Mouse (Mus musculus): Measurements from ENCODE around the gene Eif4g3. TPM values are rescaled to one million over a fixed set of nuclear protein-coding genes. Genes with fewer than 3 reads are reported as not detected.

Eif4g3 gene
- total RNA-seq (2021): 100 to 1,000 TPM; 179 to 187 TPM
- long read RNA-seq, experiment 1, full-length matches to known transcripts: 2 of 105 reads
- long read RNA-seq, experiment 1, partial matches to known transcripts: 74 of 105 reads
- long read RNA-seq, experiment 1, other reads (novel, unspliced or antisense): 29 of 105 reads
- long read RNA-seq, experiment 2, full-length matches to known transcripts: 9 of 119 reads
- long read RNA-seq, experiment 2, partial matches to known transcripts: 81 of 119 reads
- long read RNA-seq, experiment 2, other reads (novel, unspliced or antisense): 29 of 119 reads

DNA sequence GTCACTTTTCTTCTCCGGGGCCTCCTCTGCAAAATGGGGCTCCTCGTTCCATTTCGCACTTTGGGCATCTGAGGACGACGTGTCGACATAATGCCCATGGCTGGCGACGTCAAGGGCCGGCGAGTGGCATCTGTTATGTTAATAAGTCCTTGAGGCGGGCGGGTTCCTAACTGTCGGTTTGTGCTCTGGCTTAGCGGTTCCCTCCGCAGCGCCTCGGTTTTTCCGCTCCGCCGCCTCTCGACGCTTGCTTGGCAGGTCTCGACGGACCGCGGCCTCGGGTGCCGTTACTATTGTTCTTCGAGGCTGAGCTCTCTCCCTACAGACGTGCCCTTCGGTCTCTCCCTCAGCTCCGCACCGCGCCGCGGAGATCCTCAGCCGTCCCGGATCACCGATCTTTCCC lies at the start of gene Eif4g3:
Eif4g3 (plus strand) TSS at position 133 of the 400 bp plus-strand sequence.
- intact Hi-C loops (cut with DNase I): loop anchor here (10.0 kb wide), 1 partner anchor 112 kb away; no protein-coding TSS in a partner anchor
- Histone ChIP-seq H3K4me3 (peak within 1 kb of the TSS; percentile 95), H3K27ac (peak within 1 kb of the TSS; percentile 98)
- TF ChIP-seq CTCF (IDR thresholded peaks at IDR 0.05): no peak
- no peak for DNase-seq (ENCODE audit: extremely low spot score in 1 of 2, low spot score in 2 of 2)

DNA sequence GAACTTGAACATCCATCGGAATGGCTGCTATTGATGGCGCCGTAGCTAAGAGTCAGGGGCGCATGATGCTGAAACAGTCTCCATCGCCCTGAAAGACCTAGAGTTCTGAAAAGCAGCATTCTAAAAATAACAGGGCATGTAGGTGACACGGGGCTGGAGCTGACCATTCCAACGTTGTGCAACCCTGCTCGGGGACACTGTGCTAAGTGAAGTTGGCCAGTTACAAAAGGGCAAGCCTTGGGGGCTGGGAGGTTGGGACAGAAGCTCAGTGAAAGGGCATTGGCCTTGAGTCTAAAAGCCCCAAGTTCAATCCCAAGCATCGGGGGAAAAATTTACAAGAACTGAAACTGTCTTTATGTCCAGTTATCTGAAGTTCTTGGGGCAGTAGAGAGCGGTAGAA lies 49.3 kb upstream of the Eif4g3 start:
- intact Hi-C loops (cut with DNase I): loop anchor here (2.0 to 5.0 kb wide), 2 partner anchors 79 to 211 kb away; no protein-coding TSS in a partner anchor
- TF ChIP-seq CTCF (IDR thresholded peaks at IDR 0.05): no peak

DNA sequence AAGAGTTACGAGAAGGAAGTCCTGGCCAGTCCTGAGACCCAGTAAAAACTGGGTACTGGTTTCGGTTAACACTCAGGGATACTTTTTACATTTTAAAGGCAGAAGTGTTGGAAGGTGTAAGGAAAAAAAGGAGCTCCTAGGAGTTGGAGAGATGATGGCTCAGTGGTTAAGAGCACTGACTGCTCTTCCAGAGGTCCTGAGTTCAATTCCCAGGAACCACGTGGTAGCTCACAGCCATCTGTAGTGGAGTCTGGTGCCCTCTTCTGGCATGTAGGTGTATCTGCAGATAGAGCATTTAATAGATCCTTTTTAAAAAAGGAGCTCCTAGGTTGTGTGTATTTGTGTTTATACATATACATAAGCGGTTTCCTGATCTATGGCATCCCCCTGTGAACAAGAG lies 47.4 kb upstream of the Eif4g3 start:
- Histone ChIP-seq H3K27ac (no peak overlapping the region), H3K4me3 (no peak overlapping the region)
- DNase-seq (ENCODE audit: extremely low spot score in 1 of 2, low spot score in 2 of 2): no peak
- peak; percentile 65 for TF ChIP-seq CTCF (IDR thresholded peaks at IDR 0.05)
- intact Hi-C loops (cut with DNase I): no loop called here

More for the DNA sequence above, 49.3 kb upstream of the Eif4g3 start:
- H3K27ac ChIP-seq: peak overlapping the region; percentile 87; the same call in 1 of the 2 replicates
- DNase-seq (ENCODE audit: extremely low spot score in 1 of 2, low spot score in 2 of 2): no peak
- no peak overlapping the region for H3K4me3 ChIP-seq

DNA sequence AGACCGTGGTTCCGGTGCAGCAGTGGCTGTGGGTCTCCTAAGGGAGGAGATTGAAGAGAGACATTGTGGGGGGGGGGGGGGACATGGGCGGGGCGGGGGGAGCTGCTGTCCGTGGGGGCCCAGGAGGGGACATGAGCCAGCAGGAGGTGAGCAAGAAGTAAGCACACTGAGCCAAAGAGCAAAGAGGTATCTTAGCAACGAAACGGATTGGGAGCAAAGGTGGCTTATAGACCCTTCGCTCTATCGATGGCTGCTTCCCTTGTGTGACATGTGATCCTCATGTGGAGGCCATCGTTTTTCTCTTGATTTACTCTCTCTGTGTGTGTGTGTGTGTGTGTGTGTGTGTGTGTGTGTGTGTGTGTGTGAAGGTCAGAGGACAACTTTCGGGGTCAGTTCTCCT lies 46.4 kb upstream of the Eif4g3 start:
- Histone ChIP-seq H3K4me3 (no peak overlapping the region), H3K27ac (no peak overlapping the region)
- DNase-seq (ENCODE audit: extremely low spot score in 1 of 2, low spot score in 2 of 2): no peak
- intact Hi-C loops (cut with DNase I): no loop called here
- TF ChIP-seq CTCF (IDR thresholded peaks at IDR 0.05): no peak

DNA sequence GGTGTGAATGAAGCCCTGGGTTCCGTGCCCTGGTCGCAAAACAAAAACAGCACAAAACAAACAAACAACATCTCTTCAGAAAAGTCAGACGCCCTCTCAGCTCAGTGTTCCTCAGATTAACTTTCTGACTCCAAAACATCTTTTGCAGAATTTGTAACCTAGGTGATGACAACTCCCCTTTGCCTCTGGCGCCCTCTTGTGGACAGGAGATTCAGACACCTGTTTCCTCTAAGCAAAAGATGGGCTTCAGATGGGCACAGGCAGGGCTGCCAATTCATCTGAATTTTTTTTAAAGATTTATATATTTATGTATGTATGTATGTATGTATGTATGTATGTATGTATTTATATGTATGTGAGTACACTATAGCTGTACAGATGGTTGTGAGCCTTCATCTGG lies 40.0 kb upstream of the Eif4g3 start:
- TF ChIP-seq CTCF (IDR thresholded peaks at IDR 0.05): peak; percentile 88
- intact Hi-C loops (cut with DNase I): loop anchor here (1.0 kb wide), 1 partner anchor 109 kb away; no protein-coding TSS in a partner anchor
- DNase-seq (ENCODE audit: extremely low spot score in 1 of 2, low spot score in 2 of 2): peak; percentile 73 to 79

DNA sequence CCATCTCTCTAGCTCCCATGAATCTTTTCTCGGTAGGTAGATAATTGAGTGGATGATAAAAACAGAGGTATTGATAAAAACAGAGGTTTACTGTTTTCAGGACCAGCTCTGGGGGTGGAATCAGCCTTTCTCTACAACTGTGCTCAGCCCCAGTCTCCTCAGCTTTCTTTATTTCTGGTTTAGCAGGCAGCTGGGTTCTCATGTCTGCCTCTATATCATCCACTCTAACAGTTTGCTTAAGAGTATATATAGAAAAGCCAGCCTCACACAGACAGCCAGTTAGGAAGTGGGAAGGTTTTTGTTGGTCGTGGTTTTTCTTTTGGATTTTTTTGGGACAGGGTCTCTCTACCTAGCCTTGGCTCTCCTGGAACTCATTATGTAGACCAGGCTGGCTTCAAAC lies 38.6 kb upstream of the Eif4g3 start:
- DNase-seq (ENCODE audit: extremely low spot score in 1 of 2, low spot score in 2 of 2): no peak
- Histone ChIP-seq H3K4me3 (no peak overlapping the region), H3K27ac (peak overlapping the region; percentile 44)
- no peak for TF ChIP-seq CTCF (IDR thresholded peaks at IDR 0.05)
- intact Hi-C loops (cut with DNase I): no loop called here

More for the DNA sequence above, 40.0 kb upstream of the Eif4g3 start:
- H3K4me3 ChIP-seq: no peak overlapping the region
- no peak overlapping the region for H3K27ac ChIP-seq

DNA sequence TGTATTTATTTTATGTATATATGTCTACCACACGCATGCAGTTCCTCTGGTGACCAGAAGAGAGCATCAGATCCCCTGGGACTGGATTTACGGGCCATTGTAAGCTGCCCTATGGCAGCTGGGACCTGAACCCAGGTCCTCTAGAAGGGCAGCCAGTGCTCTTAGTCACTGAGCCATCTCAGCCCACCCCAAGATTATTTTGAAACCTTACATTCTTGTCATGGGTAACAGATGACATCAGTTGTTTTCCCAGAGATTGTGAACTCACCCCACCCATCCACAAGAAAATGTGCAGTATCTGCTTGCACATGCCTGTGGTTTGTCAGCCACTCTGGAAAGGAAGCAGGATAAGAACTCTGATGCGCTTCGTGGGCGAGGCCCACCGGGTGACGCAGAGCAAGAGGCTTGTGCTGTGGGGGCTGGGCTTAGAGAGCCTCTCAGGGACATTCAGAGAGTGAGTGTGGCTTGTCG lies 37.9 kb upstream of the Eif4g3 start:
- H3K4me3 ChIP-seq: no peak overlapping the region
- TF ChIP-seq CTCF (IDR thresholded peaks at IDR 0.05): peak; percentile 59
- intact Hi-C loops (cut with DNase I): no loop called here
- DNase-seq (ENCODE audit: extremely low spot score in 1 of 2, low spot score in 2 of 2): no peak
- H3K27ac ChIP-seq: peak overlapping the region; percentile 44; the same call in 1 of the 2 replicates

DNA sequence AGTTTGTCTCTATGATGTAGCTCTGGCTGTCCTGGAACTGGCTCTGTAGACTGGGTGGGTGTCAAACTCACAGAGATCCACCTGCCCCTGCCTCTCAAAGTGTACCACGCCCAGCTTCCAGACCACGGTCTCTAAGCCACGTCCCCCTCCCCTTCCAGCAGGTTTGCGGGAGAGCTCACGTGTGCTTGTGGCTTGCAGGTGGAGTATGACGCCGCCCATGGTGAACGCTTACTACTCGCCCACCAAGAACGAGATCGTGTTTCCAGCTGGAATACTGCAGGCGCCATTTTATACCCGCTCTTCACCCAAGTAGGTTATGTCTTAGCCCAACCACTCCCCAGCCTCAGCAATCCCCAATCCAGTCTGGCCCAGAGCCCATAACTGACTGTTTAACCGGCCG lies 36.6 kb upstream of the Eif4g3 start:
- H3K4me3 ChIP-seq: no peak overlapping the region
- H3K27ac ChIP-seq: no peak overlapping the region
- intact Hi-C loops (cut with DNase I): no loop called here
- no peak for DNase-seq (ENCODE audit: extremely low spot score in 1 of 2, low spot score in 2 of 2)
- TF ChIP-seq CTCF (IDR thresholded peaks at IDR 0.05): no peak

DNA sequence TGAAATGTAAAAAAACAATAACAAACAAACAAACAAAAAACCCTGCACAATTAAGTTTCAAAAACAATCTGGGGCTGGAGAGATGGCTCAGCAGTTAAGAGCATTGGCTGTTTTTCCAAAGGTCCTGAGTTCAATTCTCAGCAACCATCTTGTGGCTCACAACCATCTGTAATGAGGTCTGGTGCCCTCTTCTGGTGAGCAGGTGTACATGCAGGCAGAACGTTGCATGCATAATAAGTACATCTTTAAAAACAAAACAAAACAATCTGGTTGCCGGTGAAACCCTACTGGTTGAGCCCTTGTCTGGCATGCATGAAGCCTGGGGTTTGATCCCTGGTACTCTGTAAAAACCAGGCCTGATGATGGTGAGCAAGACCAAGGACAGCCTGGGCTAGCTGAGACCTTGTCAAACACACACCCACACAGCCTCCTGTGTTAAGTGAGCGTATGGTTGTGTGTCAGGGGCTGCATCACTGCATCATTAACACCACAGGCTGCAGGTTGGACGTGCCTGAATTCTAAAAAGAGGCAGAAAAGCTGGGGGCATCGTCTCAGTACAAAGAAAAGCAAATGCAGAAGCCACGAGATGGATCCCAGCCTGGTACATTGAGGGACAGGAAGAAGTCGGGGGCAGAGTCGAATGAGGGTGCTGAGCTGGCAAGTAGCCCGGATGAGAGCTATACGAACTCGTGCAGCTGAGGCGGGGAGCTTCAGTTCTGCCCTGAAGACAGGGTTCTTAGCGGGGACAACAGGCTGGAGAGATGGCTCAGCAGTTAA lies 32.7 kb upstream of the Eif4g3 start:
- peak; percentile 49 to 63 for DNase-seq (ENCODE audit: extremely low spot score in 1 of 2, low spot score in 2 of 2)
- Histone ChIP-seq H3K27ac (peak overlapping the region; percentile 54), H3K4me3 (no peak overlapping the region)
- intact Hi-C loops (cut with DNase I): loop anchor here (10.0 kb wide), 1 partner anchor 145 kb away; no protein-coding TSS in a partner anchor
- TF ChIP-seq CTCF (IDR thresholded peaks at IDR 0.05): peak; percentile 59

DNA sequence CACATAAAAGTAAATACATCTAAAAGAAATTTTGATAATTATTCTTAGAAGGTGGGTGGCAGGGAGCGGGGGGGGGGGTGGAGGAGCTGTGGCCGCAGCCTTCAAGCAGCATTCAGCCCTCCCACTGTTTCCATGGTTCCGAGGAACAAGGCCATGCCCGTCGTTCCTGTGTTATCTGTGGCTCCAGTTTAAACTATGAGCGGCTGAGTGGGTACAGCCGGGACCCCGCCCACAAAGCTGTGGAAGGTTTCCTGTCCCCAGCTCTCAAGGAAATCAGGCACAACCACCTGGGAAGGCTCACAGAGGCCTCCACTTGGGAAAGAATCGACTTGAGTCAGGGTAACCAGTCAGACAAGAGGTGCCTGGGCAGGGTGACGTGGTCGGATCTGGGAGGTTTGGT lies 32.1 kb upstream of the Eif4g3 start:
- Histone ChIP-seq H3K27ac (peak overlapping the region; percentile 36; the same call in 1 of the 2 replicates), H3K4me3 (no peak overlapping the region)
- no peak for TF ChIP-seq CTCF (IDR thresholded peaks at IDR 0.05)
- DNase-seq (ENCODE audit: extremely low spot score in 1 of 2, low spot score in 2 of 2): no peak
- intact Hi-C loops (cut with DNase I): loop anchor here (10.0 kb wide), 1 partner anchor 144 kb away; no protein-coding TSS in a partner anchor

DNA sequence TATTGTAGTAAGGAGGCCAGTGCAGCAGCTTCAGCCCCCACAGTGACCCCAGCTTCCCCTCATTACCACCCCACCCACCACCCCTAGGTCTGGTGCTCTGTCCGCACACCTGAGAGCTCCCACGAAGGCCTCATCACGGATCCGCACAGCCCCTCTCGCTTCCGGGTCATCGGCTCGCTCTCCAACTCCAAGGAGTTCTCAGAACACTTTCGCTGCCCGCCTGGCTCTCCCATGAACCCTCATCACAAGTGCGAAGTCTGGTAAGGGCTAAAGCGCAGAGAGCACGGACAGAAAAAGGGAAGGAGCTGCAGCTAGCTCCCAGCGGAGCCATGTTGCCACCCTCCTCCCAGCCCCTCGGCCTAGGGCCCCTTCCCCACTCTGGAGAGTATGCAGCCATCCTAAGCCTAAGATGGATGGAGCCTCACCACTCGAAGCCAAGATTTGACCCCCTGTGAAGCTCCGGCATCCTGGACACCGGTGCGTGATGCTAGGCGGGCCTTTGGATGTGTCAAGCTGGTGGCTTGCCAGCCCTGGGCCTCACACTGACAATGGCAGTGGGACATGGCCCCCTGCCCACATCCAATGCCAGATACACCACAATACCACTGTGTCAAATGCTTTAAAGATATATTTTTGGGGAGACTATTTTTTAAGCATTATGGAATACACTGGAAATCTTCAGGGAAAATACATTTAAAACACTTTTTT lies 30.0 kb upstream of the Eif4g3 start:
- DNase-seq (ENCODE audit: extremely low spot score in 1 of 2, low spot score in 2 of 2): no peak
- Histone ChIP-seq H3K4me3 (no peak overlapping the region), H3K27ac (no peak overlapping the region)
- TF ChIP-seq CTCF (IDR thresholded peaks at IDR 0.05): no peak
- intact Hi-C loops (cut with DNase I): loop anchor here (10.0 kb wide), 1 partner anchor 142 kb away; no protein-coding TSS in a partner anchor

Data from left cerebral cortex, adult 2 months (tissue).